In the genomic region with DNA sequence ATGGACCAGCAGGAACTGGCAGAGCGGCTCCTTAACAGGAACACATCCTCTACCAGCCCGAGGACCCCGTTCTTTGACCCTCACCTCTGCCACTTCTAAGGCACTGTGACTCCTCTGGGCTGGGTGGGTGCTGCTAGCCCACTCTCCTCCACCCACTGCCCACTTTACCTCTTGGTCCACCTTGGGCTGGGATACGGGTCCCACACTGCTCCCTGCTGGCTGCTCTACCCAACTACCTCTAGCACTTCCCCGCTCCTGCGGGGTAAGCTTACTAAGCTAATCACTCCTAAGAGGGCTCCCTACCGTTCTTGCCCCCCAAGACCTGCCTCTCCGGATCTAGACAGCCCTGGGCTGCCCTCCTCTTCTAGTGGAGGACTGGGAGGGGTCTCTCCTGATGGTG, we compare ENCODE assay signal across 12 mouse cellular contexts. TPM values are rescaled to one million over a fixed set of nuclear protein-coding genes. Genes with fewer than 3 reads are reported as not detected.
DNase-seq lines count a peak whose midpoint lies in the region; ATAC-seq and TF ChIP-seq lines count a peak whose summit lies in the region.
"Had no signal": no experiment of that assay in that cellular context is flagged by ENCODE, and none has a peak within 500 bp of the region (broad histone marks: within the 10 kb centered on the region; RNA-seq: fewer than 3 reads in every experiment).

No protein-coding gene starts in this region.

- H3K9me3 ChIP-seq in forebrain, embryonic 10.5 days, result no peaks in the 10 kb centered on the region
- no peaks in the 10 kb centered on the region for H3K9me3 ChIP-seq in forebrain, embryonic 16.5 days (ENCODE audit: control insufficient read depth, low read length)
- no peaks in the 10 kb centered on the region for H3K9me3 ChIP-seq in liver, embryonic 12.5 days (replicated peaks)
- no peaks in the 10 kb centered on the region for H3K9me3 ChIP-seq in limb, embryonic 12.5 days
- H3K9me3 ChIP-seq: stomach, embryonic 15.5 days had no signal

- no peak for TF ChIP-seq POLR2A in liver, adult 2 months (IDR thresholded peaks at IDR 0.05; ENCODE audit: extremely low read depth, insufficient read depth, low read length)

- peak; percentile 35 for TF ChIP-seq CTCF in liver, adult 2 months (IDR thresholded peaks at IDR 0.05; ENCODE audit: low read depth, low read length)

- H3K27me3 ChIP-seq in forebrain, embryonic 10.5 days (ENCODE audit: poor library complexity, severe bottlenecking), result no peaks in the 10 kb centered on the region
- no peaks in the 10 kb centered on the region for H3K27me3 ChIP-seq in forebrain, embryonic 16.5 days (replicated peaks; ENCODE audit: control insufficient read depth, insufficient read depth, low read length)
- no peaks in the 10 kb centered on the region for H3K27me3 ChIP-seq in liver, adult 2 months (ENCODE audit: control insufficient read depth, insufficient read depth, low read length)
- peaks cover 14% of the 10 kb centered on the region; the same call in 1 of the 2 replicates for H3K27me3 ChIP-seq in liver, embryonic 12.5 days (replicated peaks)
- H3K27me3 ChIP-seq in limb, embryonic 12.5 days, result no peaks in the 10 kb centered on the region
- H3K27me3 ChIP-seq: stomach, embryonic 15.5 days had no signal

- no peak overlapping the region; the same call in 1 of the 2 replicates for H3K4me3 ChIP-seq in forebrain, embryonic 10.5 days
- no peak overlapping the region for H3K4me3 ChIP-seq in forebrain, embryonic 16.5 days (replicated peaks; ENCODE audit: low read length)
- H3K4me3 ChIP-seq in liver, adult 2 months (ENCODE audit: insufficient read depth, low read depth, low read length), result no peak overlapping the region
- no peak overlapping the region for H3K4me3 ChIP-seq in liver, embryonic 12.5 days
- no peak overlapping the region for H3K4me3 ChIP-seq in limb, embryonic 12.5 days (replicated peaks)
- H3K4me3 ChIP-seq: stomach, embryonic 15.5 days had no signal

- WGBS in forebrain, embryonic 10.5 days, result 66% methylated on average over 8 of the region's 8 CpGs
- WGBS in forebrain, embryonic 16.5 days, result 66% methylated on average over 8 of the region's 8 CpGs
- WGBS in liver, adult 2 months, result 91% methylated on average over 8 of the region's 8 CpGs
- WGBS in liver, embryonic 12.5 days (ENCODE audit: insufficient replicate concordance), result 84% methylated on average over 8 of the region's 8 CpGs
- 84% methylated on average over 8 of the region's 8 CpGs for WGBS in limb, embryonic 12.5 days

- no peak overlapping the region for H3K4me2 ChIP-seq in forebrain, embryonic 16.5 days (ENCODE audit: low read length)
- H3K4me2 ChIP-seq in liver, embryonic 12.5 days, result no peak overlapping the region
- H3K4me2 ChIP-seq in limb, embryonic 12.5 days, result no peak overlapping the region
- H3K4me2 ChIP-seq: stomach, embryonic 15.5 days had no signal

- 0 out of 2 replicates have a peak overlapping the region, but pooled peaks have one; percentile 53 for H3K27ac ChIP-seq in forebrain, embryonic 10.5 days
- H3K27ac ChIP-seq in forebrain, embryonic 16.5 days (ENCODE audit: low read length), result no peak overlapping the region
- no peak overlapping the region for H3K27ac ChIP-seq in liver, adult 2 months (replicated peaks; ENCODE audit: insufficient read depth, low read depth, low read length)
- no peak overlapping the region for H3K27ac ChIP-seq in liver, embryonic 12.5 days
- H3K27ac ChIP-seq in limb, embryonic 12.5 days, result no peak overlapping the region
- H3K27ac ChIP-seq: stomach, embryonic 15.5 days had no signal

- peaks cover 77% of the 10 kb centered on the region for H3K4me1 ChIP-seq in forebrain, embryonic 10.5 days
- peaks cover 58% of the 10 kb centered on the region for H3K4me1 ChIP-seq in forebrain, embryonic 16.5 days (replicated peaks; ENCODE audit: control insufficient read depth, insufficient read depth, low read length)
- H3K4me1 ChIP-seq in liver, adult 2 months (ENCODE audit: control insufficient read depth, insufficient read depth, low read length), result no peaks in the 10 kb centered on the region
- H3K4me1 ChIP-seq in liver, embryonic 12.5 days, result peaks cover 28% of the 10 kb centered on the region
- peaks cover 30% of the 10 kb centered on the region for H3K4me1 ChIP-seq in limb, embryonic 12.5 days (replicated peaks)

- no peaks in the 10 kb centered on the region for H3K79me2 ChIP-seq in liver, adult 2 months (ENCODE audit: control insufficient read depth, insufficient read depth, low read length)

- H3K36me3 ChIP-seq in forebrain, embryonic 10.5 days (replicated peaks), result peaks cover 81% of the 10 kb centered on the region
- H3K36me3 ChIP-seq in forebrain, embryonic 16.5 days (ENCODE audit: control insufficient read depth, insufficient read depth), result peaks cover 27% of the 10 kb centered on the region; the same call in 1 of the 2 replicates
- H3K36me3 ChIP-seq in liver, adult 2 months (ENCODE audit: control insufficient read depth, insufficient read depth, low read length), result peaks cover 16% of the 10 kb centered on the region
- peaks cover 75% of the 10 kb centered on the region for H3K36me3 ChIP-seq in liver, embryonic 12.5 days
- H3K36me3 ChIP-seq in limb, embryonic 12.5 days, result peaks cover 78% of the 10 kb centered on the region

- no peak for ATAC-seq in forebrain, embryonic 16.5 days
- ATAC-seq in liver, embryonic 12.5 days, result no peak
- no peak for ATAC-seq in limb, embryonic 12.5 days (ENCODE audit: insufficient number of reproducible peaks, insufficient read depth, low FRiP score, low TSS enrichment, low read depth)

- no peak for DNase-seq in forebrain, embryonic 10.5 days (ENCODE audit: extremely low spot score, low spot score)
- DNase-seq in liver, adult 2 months (ENCODE audit: extremely low read depth, low read depth, low spot score), result no peak
- peak; percentile 68 for DNase-seq in R1 (ENCODE audit: low read depth, low spot score)
- no peak for DNase-seq in urinary bladder, postnatal 14 days (ENCODE audit: low spot score)
- DNase-seq in spleen, postnatal 10 days (ENCODE audit: low spot score in 2 of 2), result no peak

- no peak overlapping the region for H3K9ac ChIP-seq in forebrain, embryonic 16.5 days (replicated peaks; ENCODE audit: low read depth, low read length)
- H3K9ac ChIP-seq in liver, adult 2 months (ENCODE audit: low read depth, low read length), result no peak overlapping the region
- no peak overlapping the region for H3K9ac ChIP-seq in liver, embryonic 12.5 days
- H3K9ac ChIP-seq in limb, embryonic 12.5 days (replicated peaks), result 0 out of 2 replicates have a peak overlapping the region, but pooled peaks have one; percentile 8
- H3K9ac ChIP-seq: stomach, embryonic 15.5 days had no signal

RNA-seq across cellular contexts. Expression of a gene that starts 9.2 kb away (rescaled TPM):
- 0.63 and 0.96 TPM in 2 replicates for polyA plus RNA-seq in forebrain, embryonic 10.5 days (2016; fragmentation: Nextera tagmentation; extraction: Ambion mirVana)
- 0.67 and 0.81 TPM in 2 replicates for polyA plus RNA-seq in forebrain, embryonic 16.5 days (2015; fragmentation: Nextera tagmentation; extraction: Ambion mirVana)
- total RNA-seq in liver, adult 2 months (2014; rRNA removed), result not detected in 2 replicates
- polyA plus RNA-seq in liver, adult 2 months (2012; rRNA removed), result 0.11 TPM in 1 of 2 replicates, not detected in the other
- polyA plus RNA-seq in liver, embryonic 12.5 days (2016; fragmentation: Nextera tagmentation; extraction: Ambion mirVana), result 0.32 and 0.39 TPM in 2 replicates
- 1.00 and 1.2 TPM in 2 replicates for polyA plus RNA-seq in limb, embryonic 12.5 days (2016; fragmentation: Nextera tagmentation; extraction: Ambion mirVana)

RNA-seq across cellular contexts. Expression of a gene that starts 14.3 kb away (rescaled TPM):
- polyA plus RNA-seq in forebrain, embryonic 10.5 days (2016; fragmentation: Nextera tagmentation; extraction: Ambion mirVana), result 85.4 and 87.6 TPM in 2 replicates
- 28.6 and 32.2 TPM in 2 replicates for polyA plus RNA-seq in forebrain, embryonic 16.5 days (2015; fragmentation: Nextera tagmentation; extraction: Ambion mirVana)
- 8.9 and 12.6 TPM in 2 replicates for total RNA-seq in liver, adult 2 months (2014; rRNA removed)
- 27.8 and 31.4 TPM in 2 replicates for polyA plus RNA-seq in liver, adult 2 months (2012; rRNA removed)
- polyA plus RNA-seq in liver, embryonic 12.5 days (2016; fragmentation: Nextera tagmentation; extraction: Ambion mirVana), result 15.3 and 15.8 TPM in 2 replicates
- 51.7 and 60.9 TPM in 2 replicates for polyA plus RNA-seq in limb, embryonic 12.5 days (2016; fragmentation: Nextera tagmentation; extraction: Ambion mirVana)

RNA-seq across cellular contexts. Expression of a gene that starts 21.7 kb away (rescaled TPM):
- polyA plus RNA-seq in forebrain, embryonic 10.5 days (2016; fragmentation: Nextera tagmentation; extraction: Ambion mirVana), result 97.5 and 102 TPM in 2 replicates
- 58.5 and 70.4 TPM in 2 replicates for polyA plus RNA-seq in forebrain, embryonic 16.5 days (2015; fragmentation: Nextera tagmentation; extraction: Ambion mirVana)
- total RNA-seq in liver, adult 2 months (2014; rRNA removed), result 6.1 and 9.5 TPM in 2 replicates
- polyA plus RNA-seq in liver, adult 2 months (2012; rRNA removed), result 12.5 and 16.1 TPM in 2 replicates
- polyA plus RNA-seq in liver, embryonic 12.5 days (2016; fragmentation: Nextera tagmentation; extraction: Ambion mirVana), result 34.8 and 40.1 TPM in 2 replicates
- polyA plus RNA-seq in limb, embryonic 12.5 days (2016; fragmentation: Nextera tagmentation; extraction: Ambion mirVana), result 241 and 253 TPM in 2 replicates

RNA-seq across cellular contexts. Expression of a gene that starts 36.0 kb away (rescaled TPM):
- not detected in 2 replicates for polyA plus RNA-seq in forebrain, embryonic 10.5 days (2016; fragmentation: Nextera tagmentation; extraction: Ambion mirVana)
- polyA plus RNA-seq in forebrain, embryonic 16.5 days (2015; fragmentation: Nextera tagmentation; extraction: Ambion mirVana), result not detected in 2 replicates
- not detected in 2 replicates for total RNA-seq in liver, adult 2 months (2014; rRNA removed)
- not detected in 2 replicates for polyA plus RNA-seq in liver, adult 2 months (2012; rRNA removed)
- polyA plus RNA-seq in liver, embryonic 12.5 days (2016; fragmentation: Nextera tagmentation; extraction: Ambion mirVana), result not detected in 2 replicates
- polyA plus RNA-seq in limb, embryonic 12.5 days (2016; fragmentation: Nextera tagmentation; extraction: Ambion mirVana), result not detected in 2 replicates
- total RNA-seq: ES-E14; gastrocnemius, postnatal 4 days; left cerebral cortex, adult 8-10 months had no signal
- polyA plus RNA-seq: stomach, embryonic 15.5 days had no signal
